Mouse (Mus musculus) common myeloid progenitor, adult 5-6 weeks (primary cell): ENCODE results near the gene Tmem221. TPM values are rescaled to one million over a fixed set of nuclear protein-coding genes. Genes with fewer than 3 reads are reported as not detected.

Source experiments
- ATAC-seq: replicated peaks from 2 replicates; pipeline ENCODE4 v1.8.0; 2016; ENCODE audit warnings: low read depth, mild to moderate bottlenecking, moderate TSS enrichment, inconsistent platforms; ENCODE audit not compliant: poor library complexity, severe bottlenecking
- total RNA-seq: library from RNA; stranded (forward); fragments of 200-1000, 187-1606 nt; gene quantifications from 2 replicates; pipeline ENCODE4 v1.2.3, GENCODE M21; 2017

The Tmem221 gene
- total RNA-seq, 1 experiment from 2014 or later: not detected

- peak; percentile 70 for ATAC-seq
Measured at GRCm38 (mm10) chr8:71519037-71519825, 39.4 kb downstream of the Tmem221 start.

- no peak for ATAC-seq
Measured at GRCm38 (mm10) chr8:71516786-71517185, 41.9 kb downstream of the Tmem221 start.

- ATAC-seq: no peak
Measured at GRCm38 (mm10) chr8:71515043-71515442, 43.6 kb downstream of the Tmem221 start.

GRCm38 (mm10) chr8:71513018-71513754 is 45.5 kb downstream of the Tmem221 start:
- ATAC-seq: no peak

GRCm38 (mm10) chr8:71511644-71512043 is 47.0 kb downstream of the Tmem221 start, which contains the start of gene Plvap:
TSS of gene Plvap (minus strand) at chr8:71511752.
- peak; percentile 85 for ATAC-seq

GRCm38 (mm10) chr8:71509316-71509715 is 49.4 kb downstream of the Tmem221 start:
- ATAC-seq: no peak

- peak; percentile 51 for ATAC-seq
Measured at GRCm38 (mm10) chr8:71507589-71508104, 51.0 kb downstream of the Tmem221 start.

GRCm38 (mm10) chr8:71505979-71506378 is 52.7 kb downstream of the Tmem221 start:
- ATAC-seq: no peak

- ATAC-seq: no peak
Measured at GRCm38 (mm10) chr8:71505326-71505725, 53.3 kb downstream of the Tmem221 start.

- no peak for ATAC-seq
Measured at GRCm38 (mm10) chr8:71504349-71504748, 54.3 kb downstream of the Tmem221 start.

Other genes starting within 250 kb of the Tmem221 start
- 137 and 155 TPM in 2 replicates for gene Use1, start 192.0 kb downstream of the Tmem221 start, total RNA-seq
- gene Ocel1, start 187.6 kb downstream of the Tmem221 start, total RNA-seq: 10.7 and 18.6 TPM in 2 replicates
- gene Nr2f6, start 176.9 kb downstream of the Tmem221 start, total RNA-seq: 3.0 and 4.3 TPM in 2 replicates
- gene Ushbp1, start 163.1 kb downstream of the Tmem221 start, total RNA-seq: not detected in 2 replicates
- gene Babam1, start 162.0 kb downstream of the Tmem221 start, total RNA-seq: 84.6 and 89.2 TPM in 2 replicates
- gene Ankle1, start 152.9 kb downstream of the Tmem221 start, total RNA-seq: 9.0 and 13.0 TPM in 2 replicates
- gene Abhd8, start 95.2 kb downstream of the Tmem221 start, total RNA-seq: 6.5 and 13.3 TPM in 2 replicates
- 79.0 and 80.0 TPM in 2 replicates for gene Mrpl34, start 93.9 kb downstream of the Tmem221 start, total RNA-seq
- 9.6 and 17.6 TPM in 2 replicates for gene Dda1, start 89.7 kb downstream of the Tmem221 start, total RNA-seq
- 5.4 and 6.6 TPM in 2 replicates for gene Ano8, start 72.9 kb downstream of the Tmem221 start, total RNA-seq
- 22.6 and 22.7 TPM in 2 replicates for gene Gtpbp3, start 70.8 kb downstream of the Tmem221 start, total RNA-seq
- gene Plvap, start 47.1 kb downstream of the Tmem221 start, total RNA-seq: 3.0 and 3.6 TPM in 2 replicates
- gene Ccdc194, start 33.2 kb downstream of the Tmem221 start, total RNA-seq: not detected in 2 replicates
- gene Bst2, start 21.4 kb downstream of the Tmem221 start, total RNA-seq: 35.4 and 49.8 TPM in 2 replicates
- 84.7 and 86.2 TPM in 2 replicates for gene Mvb12a, start 15.9 kb downstream of the Tmem221 start, total RNA-seq
- gene Nxnl1, start 7.7 kb upstream of the Tmem221 start, total RNA-seq: not detected in 2 replicates
- 6.8 and 9.5 TPM in 2 replicates for gene Slc27a1, start 10.0 kb upstream of the Tmem221 start, total RNA-seq
- gene Pgls, start 33.3 kb upstream of the Tmem221 start, total RNA-seq: 116 and 131 TPM in 2 replicates
- gene Fam129c, start 38.8 kb upstream of the Tmem221 start, total RNA-seq: 0.97 and 2.3 TPM in 2 replicates
- gene Colgalt1, start 52.1 kb upstream of the Tmem221 start, total RNA-seq: 64.6 and 75.2 TPM in 2 replicates
- 0.46 and 11.3 TPM in 2 replicates for gene Unc13a, start 112.9 kb upstream of the Tmem221 start, total RNA-seq
- gene Jak3, start 117.4 kb upstream of the Tmem221 start, total RNA-seq: 9.4 and 14.1 TPM in 2 replicates
- 3.4 and 3.5 TPM in 2 replicates for gene Insl3, start 130.3 kb upstream of the Tmem221 start, total RNA-seq
- 0.23 TPM in 1 of 2 replicates, not detected in the other for gene B3gnt3, start 142.9 kb upstream of the Tmem221 start, total RNA-seq
- gene Fcho1, start 166.8 kb upstream of the Tmem221 start, total RNA-seq: 64.3 and 91.5 TPM in 2 replicates